Mouse (Mus musculus) spleen, adult 18-20 months (tissue): Measurements from ENCODE around the gene Eno4.

Experiments used
- DNase-seq, 2 experiments: peaks; one replicate each; pipeline ENCODE4 v3.0.0; 2022; ENCODE audit warnings: mixed read lengths in 2 of 2

The Eno4 gene

GRCm38 (mm10) chr19:58975216-58975863 lies 32.1 kb downstream of the Eno4 start:
- DNase-seq = no peak

- DNase-seq = no peak
Measured at GRCm38 (mm10) chr19:58978401-58979171, 35.4 kb downstream of the Eno4 start.

GRCm38 (mm10) chr19:58979436-58980055 lies 36.3 kb downstream of the Eno4 start:
- no peak for DNase-seq

GRCm38 (mm10) chr19:58980056-58980440 lies 36.8 kb downstream of the Eno4 start:
- no peak for DNase-seq

GRCm38 (mm10) chr19:58981571-58981970 lies 38.3 kb downstream of the Eno4 start:
- DNase-seq = no peak

GRCm38 (mm10) chr19:59002827-59003226 lies 59.6 kb downstream of the Eno4 start:
- no peak for DNase-seq

GRCm38 (mm10) chr19:59006577-59007340 lies 63.5 kb downstream of the Eno4 start:
- no peak for DNase-seq

GRCm38 (mm10) chr19:59010802-59011201 lies 67.6 kb downstream of the Eno4 start:
- no peak for DNase-seq
